Mouse (Mus musculus): ENCODE measurements at regions not wholly inside any gene's neighbourhood (a gene's known extent, or its start where the extent isn't known, plus 50 kb on each side); places are given as distances from the start of the nearest gene placed in this dataset.

DNA sequence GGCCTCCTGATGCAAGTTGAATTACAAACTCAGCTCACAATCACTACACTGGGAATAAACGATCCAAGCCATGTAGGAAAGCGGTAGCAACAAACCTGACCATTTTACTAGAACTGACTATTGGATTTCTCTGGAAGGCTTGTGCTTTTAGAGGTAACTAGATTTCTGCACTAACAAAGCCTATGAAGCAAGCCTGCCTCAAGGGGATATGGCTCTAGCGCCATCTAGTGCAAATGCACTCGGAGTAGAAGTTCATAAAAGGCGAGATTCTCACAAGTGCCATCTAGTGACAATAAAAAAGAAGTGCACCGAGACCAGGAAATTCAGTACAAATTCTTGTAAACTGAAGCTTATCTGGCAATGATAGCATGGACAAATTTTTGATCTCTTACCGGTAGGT is 364.9 kb upstream of the Fmr1 start:
- DNase-seq (ENCODE audit: low spot score in 2 of 2) = peak; percentile 23 to 53

Measured in cerebellum, postnatal 4 days (tissue).